Mouse (Mus musculus) liver, embryonic 14.5 days (tissue): ENCODE data around the gene Teddm2.

Experiments
- CTCF ChIP-seq: IDR thresholded peaks from 2 replicates; pipeline ENCODE4 v1.5.1; 2016; ENCODE audit warnings: antibody characterized with exemption, low read depth, control low read depth
- EP300 ChIP-seq: IDR thresholded peaks from 2 replicates; pipeline ENCODE4 v1.6.1; 2016; ENCODE audit warnings: antibody characterized with exemption, low read depth

- TF ChIP-seq EP300: no peak
- no peak for TF ChIP-seq CTCF
Observed at GRCm38 (mm10) chr1:153910423-153910822, 10.4 kb upstream of the Teddm2 start.
